8 mouse cellular contexts compared by ENCODE assay signal in the genomic region with DNA sequence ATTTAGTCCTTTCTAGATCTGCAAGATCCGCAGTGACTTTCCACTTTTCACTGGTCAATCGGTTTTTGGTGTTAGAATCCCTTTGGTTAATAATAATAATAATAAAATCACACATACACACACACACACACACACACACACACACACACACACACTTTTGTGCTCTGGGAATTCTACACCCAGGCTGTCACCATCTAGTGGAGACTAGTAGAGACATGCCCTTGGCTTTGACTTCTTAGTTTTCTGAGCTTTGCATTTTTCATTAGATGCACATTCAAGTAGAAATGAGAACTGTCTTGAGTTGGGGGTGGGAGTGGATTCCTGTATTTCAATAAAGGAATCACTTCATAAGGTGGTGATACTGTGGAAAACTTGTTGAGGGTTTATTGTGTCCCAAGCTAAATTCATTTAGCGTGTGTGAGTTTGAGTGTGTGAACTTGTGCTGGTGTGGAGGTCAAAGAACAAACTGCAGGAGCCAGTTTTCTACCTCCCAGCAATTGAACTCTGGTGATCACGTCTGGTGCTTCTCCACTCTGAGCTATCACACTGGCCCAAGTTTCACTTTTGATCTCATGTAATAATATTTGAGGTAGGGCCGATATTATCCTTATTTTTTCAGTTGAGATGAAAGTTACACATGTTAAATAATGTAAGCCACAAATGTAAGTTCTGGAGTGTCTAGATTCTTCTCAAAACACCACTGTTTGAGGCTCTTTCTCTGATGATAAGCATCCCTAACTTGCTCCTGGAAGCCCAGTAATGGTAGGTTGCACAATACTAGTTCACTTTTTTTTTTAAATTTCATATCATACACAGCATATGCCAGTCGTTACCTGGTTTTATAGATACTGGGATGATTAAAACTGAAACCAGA. TPM values are rescaled to one million over a fixed set of nuclear protein-coding genes. Genes with fewer than 3 reads are reported as not detected.
DNase-seq lines count a peak whose midpoint lies in the region; ATAC-seq and TF ChIP-seq lines count a peak whose summit lies in the region.

No protein-coding gene starts in this region.

- H3K4me3 ChIP-seq in liver, adult 2 months (ENCODE audit: insufficient read depth, low read depth, low read length) = peak overlapping the region; percentile 98
- peak overlapping the region; percentile 78 for H3K4me3 ChIP-seq in cortical plate, adult 2 months (ENCODE audit: insufficient read depth, low read length)
- peak overlapping the region; percentile 95 for H3K4me3 ChIP-seq in liver, embryonic 11.5 days (ENCODE audit: low read depth, low read length)
- H3K4me3 ChIP-seq in olfactory bulb, adult 2 months (ENCODE audit: insufficient read depth, low read depth, low read length) = peak overlapping the region; percentile 85

- ATAC-seq in liver, embryonic 11.5 days (replicated peaks; ENCODE audit: low FRiP score) = no peak

- WGBS in liver, adult 2 months = 1% methylated on average over 6 of the region's 6 CpGs
- 29% methylated on average over 6 of the region's 6 CpGs for WGBS in liver, embryonic 11.5 days
- 42% methylated on average over 6 of the region's 6 CpGs for WGBS in olfactory bulb, adult 2 months

- intact Hi-C loops in heart, postnatal 10 days (cut with DNase I) = loop anchor here (5.0 kb wide), 1 partner anchor 35 kb away; no protein-coding TSS in a partner anchor

- TF ChIP-seq POLR2A in liver, adult 2 months (IDR thresholded peaks at IDR 0.05; ENCODE audit: extremely low read depth, insufficient read depth, low read length) = no peak
- no peak for TF ChIP-seq POLR2A in cortical plate, adult 2 months (IDR thresholded peaks at IDR 0.05; ENCODE audit: extremely low read depth, insufficient read depth, low read length)
- no peak for TF ChIP-seq POLR2A in olfactory bulb, adult 2 months (IDR thresholded peaks at IDR 0.05; ENCODE audit: insufficient read depth, low read depth, low read length)

- peaks cover 17% of the 10 kb centered on the region for H3K79me2 ChIP-seq in liver, adult 2 months (ENCODE audit: control insufficient read depth, insufficient read depth, low read length)

- no peaks in the 10 kb centered on the region for H3K36me3 ChIP-seq in liver, adult 2 months (ENCODE audit: control insufficient read depth, insufficient read depth, low read length)
- H3K36me3 ChIP-seq in liver, embryonic 11.5 days (ENCODE audit: control insufficient read depth, insufficient read depth, low read length) = no peaks in the 10 kb centered on the region

- peak overlapping the region; percentile 98 for H3K27ac ChIP-seq in liver, adult 2 months (replicated peaks; ENCODE audit: insufficient read depth, low read depth, low read length)
- 0 out of 2 replicates have a peak overlapping the region, but pooled peaks have one; percentile 40 for H3K27ac ChIP-seq in cortical plate, adult 2 months (ENCODE audit: insufficient read depth, low read length)
- peak overlapping the region; percentile 74 for H3K27ac ChIP-seq in liver, embryonic 11.5 days (ENCODE audit: low read depth, low read length)
- 0 out of 2 replicates have a peak overlapping the region, but pooled peaks have one; percentile 4 for H3K27ac ChIP-seq in olfactory bulb, adult 2 months (ENCODE audit: insufficient read depth, low read depth, low read length)

- H3K4me1 ChIP-seq in liver, adult 2 months (ENCODE audit: control insufficient read depth, insufficient read depth, low read length) = peaks cover 27% of the 10 kb centered on the region
- H3K4me1 ChIP-seq in cortical plate, adult 2 months (ENCODE audit: control insufficient read depth, insufficient read depth, low read length) = peaks cover 11% of the 10 kb centered on the region
- H3K4me1 ChIP-seq in liver, embryonic 11.5 days (replicated peaks; ENCODE audit: control insufficient read depth, insufficient read depth, low read length) = peaks cover 40% of the 10 kb centered on the region
- peaks cover 6% of the 10 kb centered on the region for H3K4me1 ChIP-seq in olfactory bulb, adult 2 months (ENCODE audit: control insufficient read depth, insufficient read depth, low read length)

- no peaks in the 10 kb centered on the region for H3K9me3 ChIP-seq in liver, embryonic 11.5 days (ENCODE audit: control insufficient read depth, low read length)

- H3K27me3 ChIP-seq in liver, adult 2 months (ENCODE audit: control insufficient read depth, insufficient read depth, low read length) = no peaks in the 10 kb centered on the region
- H3K27me3 ChIP-seq in liver, embryonic 11.5 days (replicated peaks; ENCODE audit: control insufficient read depth, insufficient read depth, low read length) = no peaks in the 10 kb centered on the region

- peak; percentile 92 for DNase-seq in liver, adult 2 months (ENCODE audit: extremely low read depth, low read depth, low spot score)
- no peak for DNase-seq in liver
- peak; percentile 50 to 57 for DNase-seq in heart, postnatal 10 days
- DNase-seq in liver, embryonic 11.5 days (ENCODE audit: low spot score) = no peak
- no peak for DNase-seq in spleen, postnatal 14 days (ENCODE audit: low spot score in 2 of 2)
- no peak for DNase-seq in right cerebral cortex, adult 2 months (ENCODE audit: low spot score in 2 of 2)

- no peak for TF ChIP-seq CTCF in liver, adult 2 months (IDR thresholded peaks at IDR 0.05; ENCODE audit: low read depth, low read length)
- TF ChIP-seq CTCF in cortical plate, adult 2 months (IDR thresholded peaks at IDR 0.05; ENCODE audit: extremely low read depth, insufficient read depth, low read length) = 0 out of 2 replicates have a peak, but pooled peaks have one; percentile 10
- TF ChIP-seq CTCF in olfactory bulb, adult 2 months (IDR thresholded peaks at IDR 0.05; ENCODE audit: insufficient read depth, low read depth, low read length) = no peak

- H3K9ac ChIP-seq in liver, adult 2 months (ENCODE audit: low read depth, low read length) = peak overlapping the region; percentile 100
- H3K9ac ChIP-seq in liver, embryonic 11.5 days (ENCODE audit: low read depth, low read length) = peak overlapping the region; percentile 96

- H3K4me2 ChIP-seq in liver, embryonic 11.5 days = peak overlapping the region; percentile 76

RNA-seq across cellular contexts. Expression of gene Susd6, which starts 1.5 kb away (rescaled TPM):
- 20.1 and 27.5 TPM in 2 replicates for total RNA-seq in liver, adult 2 months (2014; rRNA removed)
- polyA plus RNA-seq in liver, adult 2 months (2012; rRNA removed) = 21.8 and 22.3 TPM in 2 replicates
- 24.8 and 26.4 TPM in 2 replicates for polyA plus RNA-seq in cortical plate, adult 2 months (2012; rRNA removed)
- 10 to 100 TPM; 58.3 to 60.9 TPM for total RNA-seq in heart, postnatal 10 days (2021)
- polyA plus RNA-seq in liver, embryonic 11.5 days (2014; fragmentation: Nextera tagmentation; extraction: Ambion mirVana) = 21.5 and 21.7 TPM in 2 replicates
- polyA plus RNA-seq in olfactory bulb, adult 2 months (2012; ENCODE audit: insufficient read depth, insufficient read length, low replicate concordance, missing spikeins) = not detected in 2 replicates

RNA-seq across cellular contexts. Expression of gene Ccdc177, which starts 31.3 kb away (rescaled TPM):
- not detected in 2 replicates for total RNA-seq in liver, adult 2 months (2014; rRNA removed)
- not detected in 2 replicates for polyA plus RNA-seq in liver, adult 2 months (2012; rRNA removed)
- 5.6 and 7.5 TPM in 2 replicates for polyA plus RNA-seq in cortical plate, adult 2 months (2012; rRNA removed)
- total RNA-seq in heart, postnatal 10 days (2021) = under 1 TPM; 0.10 to 0.12 TPM
- polyA plus RNA-seq in liver, embryonic 11.5 days (2014; fragmentation: Nextera tagmentation; extraction: Ambion mirVana) = not detected in 2 replicates
- not detected in 2 replicates for polyA plus RNA-seq in olfactory bulb, adult 2 months (2012; ENCODE audit: insufficient read depth, insufficient read length, low replicate concordance, missing spikeins)

Comparison
In these comparisons a context has a peak if more than half of its experiments do, and no peak if none do; other contexts are left out.
1. DNase-seq: peak in liver, adult 2 months (single experiment) and heart, postnatal 10 days (2 of 2); none in liver (single experiment), liver, embryonic 11.5 days (single experiment), spleen, postnatal 14 days (0 of 2) and right cerebral cortex, adult 2 months (0 of 2).
2. H3K27ac ChIP-seq: peak in every context shown above with its lines; median percentile 98 in liver, adult 2 months; 74 in liver, embryonic 11.5 days; 40 in cortical plate, adult 2 months; 4 in olfactory bulb, adult 2 months.
3. Peak in every context shown above with its lines, with median percentiles within 50 percentile points of each other: H3K4me3 ChIP-seq.